Mouse (Mus musculus): ENCODE measurements around the gene Rspry1. TPM values are rescaled to one million over a fixed set of nuclear protein-coding genes. Genes with fewer than 3 reads are reported as not detected.

Rspry1 gene
- polyA plus RNA-seq, 1 experiment = 0.41 TPM

- Histone ChIP-seq H3K9me3 (ENCODE audit: control insufficient read depth, low read length) (no peaks in the 10 kb centered on the region), H3K36me3 (ENCODE audit: control insufficient read depth) (peaks cover 18% of the 10 kb centered on the region), H3K27me3 (ENCODE audit: control insufficient read depth) (no peaks in the 10 kb centered on the region), H3K4me3 (replicated peaks) (peak within 1 kb of the TSS; percentile 86), H3K4me1 (ENCODE audit: control insufficient read depth) (peaks cover 26% of the 10 kb centered on the region)
- TF ChIP-seq GATA1 (IDR thresholded peaks at IDR 0.05; ENCODE audit: low read length) (no peak), TAL1 (IDR thresholded peaks at IDR 0.05; ENCODE audit: low read length) (no peak)
These were observed 64.9 kb downstream of the Rspry1 start, which contains the start of gene Arl2bp for GRCm38 (mm10) chr8:94666456-94667308. TSS of gene Arl2bp (plus strand) at chr8:94666600.

- Histone ChIP-seq H3K4me1 (ENCODE audit: control insufficient read depth) (no peaks in the 10 kb centered on the region), H3K27me3 (ENCODE audit: control insufficient read depth) (no peaks in the 10 kb centered on the region), H3K4me3 (replicated peaks) (no peak overlapping the region), H3K36me3 (ENCODE audit: control insufficient read depth) (peaks cover 42% of the 10 kb centered on the region), H3K9me3 (ENCODE audit: control insufficient read depth, low read length) (no peaks in the 10 kb centered on the region)
- TF ChIP-seq GATA1 (IDR thresholded peaks at IDR 0.05; ENCODE audit: low read length) (no peak), TAL1 (IDR thresholded peaks at IDR 0.05; ENCODE audit: low read length) (no peak)
These were observed 72.6 kb downstream of the Rspry1 start for GRCm38 (mm10) chr8:94674384-94674783.

GRCm38 (mm10) chr8:94675923-94676322, 74.2 kb downstream of the Rspry1 start:
- Histone ChIP-seq H3K4me1 (ENCODE audit: control insufficient read depth) (no peaks in the 10 kb centered on the region), H3K9me3 (ENCODE audit: control insufficient read depth, low read length) (peaks cover 8% of the 10 kb centered on the region), H3K4me3 (replicated peaks) (no peak overlapping the region), H3K27me3 (ENCODE audit: control insufficient read depth) (no peaks in the 10 kb centered on the region), H3K36me3 (ENCODE audit: control insufficient read depth) (peaks cover 36% of the 10 kb centered on the region)
- no peak for TF ChIP-seq GATA1 (IDR thresholded peaks at IDR 0.05; ENCODE audit: low read length)
- TF ChIP-seq TAL1 (IDR thresholded peaks at IDR 0.05; ENCODE audit: low read length) = no peak

DNA sequence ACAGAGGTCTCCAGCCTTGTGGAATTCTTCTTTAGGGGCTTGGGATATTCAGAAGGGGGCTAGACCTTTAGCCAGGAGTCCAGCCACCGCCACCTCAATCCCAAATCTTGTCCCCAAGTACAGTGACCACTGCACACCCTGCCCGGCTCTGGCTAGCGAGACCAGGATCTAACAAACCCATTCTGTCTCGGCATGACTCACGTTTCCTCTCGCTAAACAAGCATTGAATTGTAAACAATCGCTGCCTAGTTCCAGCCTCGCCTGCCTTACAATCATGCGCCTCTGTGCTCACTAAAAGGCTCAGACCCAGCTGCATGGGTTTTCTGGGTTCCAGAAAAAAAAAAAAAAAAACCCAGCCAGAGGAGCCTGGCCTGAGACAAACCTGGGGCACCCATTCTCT, 76.8 kb downstream of the Rspry1 start:
- H3K27me3 ChIP-seq (ENCODE audit: control insufficient read depth) = 0 out of 2 replicates have a peak, but pooled peaks cover 3% of the 10 kb centered on the region
- peaks cover 11% of the 10 kb centered on the region for H3K36me3 ChIP-seq (ENCODE audit: control insufficient read depth)
- H3K9me3 ChIP-seq (ENCODE audit: control insufficient read depth, low read length) = peaks cover 8% of the 10 kb centered on the region
- H3K4me1 ChIP-seq (ENCODE audit: control insufficient read depth) = peaks cover 3% of the 10 kb centered on the region; the same call in 1 of the 2 replicates
- no peak overlapping the region for H3K4me3 ChIP-seq (replicated peaks)
- TF ChIP-seq TAL1 (IDR thresholded peaks at IDR 0.05; ENCODE audit: low read length) (no peak), GATA1 (IDR thresholded peaks at IDR 0.05; ENCODE audit: low read length) (no peak)

- no peak overlapping the region for H3K4me3 ChIP-seq (replicated peaks)
- peaks cover 8% of the 10 kb centered on the region for H3K9me3 ChIP-seq (ENCODE audit: control insufficient read depth, low read length)
- no peaks in the 10 kb centered on the region for H3K36me3 ChIP-seq (ENCODE audit: control insufficient read depth)
- TF ChIP-seq TAL1 (IDR thresholded peaks at IDR 0.05; ENCODE audit: low read length) (no peak), GATA1 (IDR thresholded peaks at IDR 0.05; ENCODE audit: low read length) (no peak)
- peaks cover 3% of the 10 kb centered on the region; the same call in 1 of the 2 replicates for H3K4me1 ChIP-seq (ENCODE audit: control insufficient read depth)
- 0 out of 2 replicates have a peak, but pooled peaks cover 3% of the 10 kb centered on the region for H3K27me3 ChIP-seq (ENCODE audit: control insufficient read depth)
These were observed 78.7 kb downstream of the Rspry1 start for GRCm38 (mm10) chr8:94680414-94680813.

- Histone ChIP-seq H3K4me3 (replicated peaks) (no peak overlapping the region), H3K36me3 (ENCODE audit: control insufficient read depth) (no peaks in the 10 kb centered on the region), H3K4me1 (ENCODE audit: control insufficient read depth) (peaks cover 3% of the 10 kb centered on the region; the same call in 1 of the 2 replicates), H3K9me3 (ENCODE audit: control insufficient read depth, low read length) (peaks cover 8% of the 10 kb centered on the region), H3K27me3 (ENCODE audit: control insufficient read depth) (peaks cover 3% of the 10 kb centered on the region; the same call in 1 of the 2 replicates)
- TF ChIP-seq TAL1 (IDR thresholded peaks at IDR 0.05; ENCODE audit: low read length) (no peak), GATA1 (IDR thresholded peaks at IDR 0.05; ENCODE audit: low read length) (no peak)
These were observed 81.2 kb downstream of the Rspry1 start for GRCm38 (mm10) chr8:94682732-94683524.

GRCm38 (mm10) chr8:94684287-94684686, 82.5 kb downstream of the Rspry1 start:
- Histone ChIP-seq H3K9me3 (ENCODE audit: control insufficient read depth, low read length) (peaks cover 8% of the 10 kb centered on the region), H3K4me3 (replicated peaks) (no peak overlapping the region), H3K4me1 (ENCODE audit: control insufficient read depth) (peaks cover 3% of the 10 kb centered on the region; the same call in 1 of the 2 replicates), H3K36me3 (ENCODE audit: control insufficient read depth) (no peaks in the 10 kb centered on the region), H3K27me3 (ENCODE audit: control insufficient read depth) (peaks cover 3% of the 10 kb centered on the region; the same call in 1 of the 2 replicates)
- TF ChIP-seq GATA1 (IDR thresholded peaks at IDR 0.05; ENCODE audit: low read length) = no peak
- no peak for TF ChIP-seq TAL1 (IDR thresholded peaks at IDR 0.05; ENCODE audit: low read length)

GRCm38 (mm10) chr8:94685953-94686352, 84.2 kb downstream of the Rspry1 start:
- H3K4me3 ChIP-seq (replicated peaks) = no peak overlapping the region
- H3K36me3 ChIP-seq (ENCODE audit: control insufficient read depth) = no peaks in the 10 kb centered on the region
- peaks cover 3% of the 10 kb centered on the region; the same call in 1 of the 2 replicates for H3K27me3 ChIP-seq (ENCODE audit: control insufficient read depth)
- no peak for TF ChIP-seq TAL1 (IDR thresholded peaks at IDR 0.05; ENCODE audit: low read length)
- no peak for TF ChIP-seq GATA1 (IDR thresholded peaks at IDR 0.05; ENCODE audit: low read length)
- peaks cover 3% of the 10 kb centered on the region; the same call in 1 of the 2 replicates for H3K4me1 ChIP-seq (ENCODE audit: control insufficient read depth)
- no peaks in the 10 kb centered on the region for H3K9me3 ChIP-seq (ENCODE audit: control insufficient read depth, low read length)
